Mouse (Mus musculus): ENCODE measurements around the gene Zfp958. TPM values are rescaled to one million over a fixed set of nuclear protein-coding genes. Genes with fewer than 3 reads are reported as not detected.
A peak's percentile ranks its signal among the peaks of the same experiment; 100 is the strongest.
"Not testable (repeated sequence)": the region's sequence is repeated elsewhere in the genome, so short reads cannot be mapped to it uniquely, and the experiment has no call there.

The Zfp958 gene
- polyA plus RNA-seq (2011; ENCODE audit: insufficient read depth, insufficient read length, low replicate concordance, missing spikeins), result 1.9 and 2.4 TPM in 2 replicates

GRCm38 (mm10) chr8:4612932-4613853, at the start of gene Zfp958:
Zfp958 (plus strand) TSS chr8:4613167.
- WGBS, result under 1% methylated on average over 25 of the region's 25 CpGs
- Histone ChIP-seq H3K4me3 (replicated peaks; ENCODE audit: control insufficient read depth, low read depth, low read length) (peak within 1 kb of the TSS; percentile 95), H3K4me1 (ENCODE audit: control insufficient read depth, insufficient read depth, low read length) (peaks cover 2% of the 10 kb centered on the region), H3K27ac (ENCODE audit: control insufficient read depth, insufficient read depth, low read depth, low read length, poor library complexity) (peak within 1 kb of the TSS; percentile 84)
- TF ChIP-seq CTCF (IDR thresholded peaks at IDR 0.05; ENCODE audit: control insufficient read depth, insufficient read depth, low read length) (no peak; the same call in 1 of the 2 replicates), POLR2A (IDR thresholded peaks at IDR 0.05; ENCODE audit: borderline replicate concordance, control insufficient read depth, low read depth, low read length) (peak; percentile 81; the same call in 1 of the 2 replicates)

GRCm38 (mm10) chr8:4581986-4582385, 31.0 kb upstream of the Zfp958 start:
- no peak overlapping the region for H3K4me3 ChIP-seq (replicated peaks; ENCODE audit: control insufficient read depth, low read depth, low read length)
- TF ChIP-seq POLR2A (IDR thresholded peaks at IDR 0.05; ENCODE audit: borderline replicate concordance, control insufficient read depth, low read depth, low read length) (no peak), CTCF (IDR thresholded peaks at IDR 0.05; ENCODE audit: control insufficient read depth, insufficient read depth, low read length) (no peak)
- H3K4me1 ChIP-seq (ENCODE audit: control insufficient read depth, insufficient read depth, low read length), result no peaks in the 10 kb centered on the region
- H3K27ac ChIP-seq (ENCODE audit: control insufficient read depth, insufficient read depth, low read depth, low read length, poor library complexity), result no peak overlapping the region
- 55% methylated on average over 3 of the region's 3 CpGs for WGBS

- no peak for TF ChIP-seq CTCF (IDR thresholded peaks at IDR 0.05; ENCODE audit: control insufficient read depth, insufficient read depth, low read length)
- TF ChIP-seq POLR2A (IDR thresholded peaks at IDR 0.05; ENCODE audit: borderline replicate concordance, control insufficient read depth, low read depth, low read length), result no peak
- whole genome bisulfite sequencing, result 60% methylated on average over 6 of the region's 6 CpGs
- H3K27ac ChIP-seq (ENCODE audit: control insufficient read depth, insufficient read depth, low read depth, low read length, poor library complexity), result no peak overlapping the region
Observed at GRCm38 (mm10) chr8:4582754-4583178, 30.2 kb upstream of the Zfp958 start.

GRCm38 (mm10) chr8:4584660-4585059, 28.3 kb upstream of the Zfp958 start:
- Histone ChIP-seq H3K27ac (ENCODE audit: control insufficient read depth, insufficient read depth, low read depth, low read length, poor library complexity) (no peak overlapping the region), H3K4me3 (replicated peaks; ENCODE audit: control insufficient read depth, low read depth, low read length) (no peak overlapping the region), H3K4me1 (ENCODE audit: control insufficient read depth, insufficient read depth, low read length) (no peaks in the 10 kb centered on the region)
- 75% methylated on average over 1 of the region's 1 CpGs for WGBS
- no peak for TF ChIP-seq CTCF (IDR thresholded peaks at IDR 0.05; ENCODE audit: control insufficient read depth, insufficient read depth, low read length)
- no peak for TF ChIP-seq POLR2A (IDR thresholded peaks at IDR 0.05; ENCODE audit: borderline replicate concordance, control insufficient read depth, low read depth, low read length)

More at GRCm38 (mm10) chr8:4582754-4583178, 30.2 kb upstream of the Zfp958 start:
- H3K4me1 ChIP-seq (ENCODE audit: control insufficient read depth, insufficient read depth, low read length), result no peaks in the 10 kb centered on the region
- no peak overlapping the region for H3K4me3 ChIP-seq (replicated peaks; ENCODE audit: control insufficient read depth, low read depth, low read length)

- WGBS, result 61% methylated on average over 4 of the region's 4 CpGs
- Histone ChIP-seq H3K4me3 (replicated peaks; ENCODE audit: control insufficient read depth, low read depth, low read length) (no peak overlapping the region), H3K4me1 (ENCODE audit: control insufficient read depth, insufficient read depth, low read length) (no peaks in the 10 kb centered on the region), H3K27ac (ENCODE audit: control insufficient read depth, insufficient read depth, low read depth, low read length, poor library complexity) (no peak overlapping the region)
- no peak for TF ChIP-seq POLR2A (IDR thresholded peaks at IDR 0.05; ENCODE audit: borderline replicate concordance, control insufficient read depth, low read depth, low read length)
- no peak for TF ChIP-seq CTCF (IDR thresholded peaks at IDR 0.05; ENCODE audit: control insufficient read depth, insufficient read depth, low read length)
Observed at GRCm38 (mm10) chr8:4586356-4586755, 26.6 kb upstream of the Zfp958 start.

- H3K27ac ChIP-seq (ENCODE audit: control insufficient read depth, insufficient read depth, low read depth, low read length, poor library complexity), result no peak overlapping the region
- no peaks in the 10 kb centered on the region for H3K4me1 ChIP-seq (ENCODE audit: control insufficient read depth, insufficient read depth, low read length)
- no peak overlapping the region for H3K4me3 ChIP-seq (replicated peaks; ENCODE audit: control insufficient read depth, low read depth, low read length)
- WGBS, result 38% methylated on average over 9 of the region's 9 CpGs
- TF ChIP-seq POLR2A (IDR thresholded peaks at IDR 0.05; ENCODE audit: borderline replicate concordance, control insufficient read depth, low read depth, low read length), result no peak
- TF ChIP-seq CTCF (IDR thresholded peaks at IDR 0.05; ENCODE audit: control insufficient read depth, insufficient read depth, low read length), result no peak
Observed at GRCm38 (mm10) chr8:4588165-4589000, 24.6 kb upstream of the Zfp958 start.

GRCm38 (mm10) chr8:4608896-4609295, 4.1 kb upstream of the Zfp958 start:
- Histone ChIP-seq H3K4me3 (replicated peaks; ENCODE audit: control insufficient read depth, low read depth, low read length) (no peak overlapping the region), H3K27ac (ENCODE audit: control insufficient read depth, insufficient read depth, low read depth, low read length, poor library complexity) (no peak overlapping the region), H3K4me1 (ENCODE audit: control insufficient read depth, insufficient read depth, low read length) (no peaks in the 10 kb centered on the region)
- TF ChIP-seq POLR2A (IDR thresholded peaks at IDR 0.05; ENCODE audit: borderline replicate concordance, control insufficient read depth, low read depth, low read length) (no peak), CTCF (IDR thresholded peaks at IDR 0.05; ENCODE audit: control insufficient read depth, insufficient read depth, low read length) (no peak)
- WGBS, result 77% methylated on average over 7 of the region's 7 CpGs

- H3K4me3 ChIP-seq (replicated peaks; ENCODE audit: control insufficient read depth, low read depth, low read length); H3K27ac ChIP-seq (ENCODE audit: control insufficient read depth, insufficient read depth, low read depth, low read length, poor library complexity); H3K4me1 ChIP-seq (ENCODE audit: control insufficient read depth, insufficient read depth, low read length): not testable (repeated sequence)
- WGBS, result 82% methylated on average over 4 of the region's 4 CpGs
Observed at GRCm38 (mm10) chr8:4611626-4612175, 1.3 kb upstream of the Zfp958 start.
